Mouse (Mus musculus): ENCODE measurements around the gene Ube2b. TPM values are rescaled to one million over a fixed set of nuclear protein-coding genes. Genes with fewer than 3 reads are reported as not detected.

Gene Ube2b
- polyA plus RNA-seq (2012; rRNA removed): 72.0 and 88.8 TPM in 2 replicates

GRCm38 (mm10) chr11:52000290-52000962, at the start of gene Ube2b:
Gene Ube2b, minus strand, starts transcription at chr11:52000762.

GRCm38 (mm10) chr11:52003772-52004528, 3.4 kb upstream of the Ube2b start, which contains the start of gene Cdkl3:
Gene Cdkl3, plus strand, starts transcription at chr11:52004221.

GRCm38 (mm10) chr11:51967443-51968401, 32.8 kb downstream of the Ube2b start, which contains the start of gene Cdkn2aipnl:
Gene Cdkn2aipnl, plus strand, starts transcription at chr11:51967661.

Other genes with a start within 250 kb of the Ube2b start
- gene Sec24a, start 237.1 kb downstream of the Ube2b start, polyA plus RNA-seq (2012; rRNA removed): 7.8 and 8.1 TPM in 2 replicates
- gene Sar1b, start 237.1 kb downstream of the Ube2b start, polyA plus RNA-seq (2012; rRNA removed): 85.3 and 114 TPM in 2 replicates
- gene Jade2, start 143.1 kb downstream of the Ube2b start, polyA plus RNA-seq (2012; rRNA removed): 0.87 and 0.96 TPM in 2 replicates
- 15.7 and 16.5 TPM in 2 replicates for gene Cdkn2aipnl, start 33.1 kb downstream of the Ube2b start, polyA plus RNA-seq (2012; rRNA removed)
- 0.63 and 0.64 TPM in 2 replicates for gene Cdkl3, start 3.5 kb upstream of the Ube2b start, polyA plus RNA-seq (2012; rRNA removed)
- 21.6 and 22.3 TPM in 2 replicates for gene Ppp2ca, start 97.9 kb upstream of the Ube2b start, polyA plus RNA-seq (2012; rRNA removed)
- gene Olfr1373, start 144.8 kb upstream of the Ube2b start, polyA plus RNA-seq (2012; rRNA removed): not detected in 2 replicates
- gene Olfr1371, start 213.2 kb upstream of the Ube2b start, polyA plus RNA-seq (2012; rRNA removed): not detected in 2 replicates
- gene Skp1a, start 231.2 kb upstream of the Ube2b start, polyA plus RNA-seq (2012; rRNA removed): 54.1 and 59.6 TPM in 2 replicates